Mouse (Mus musculus) kidney, postnatal 25 days (tissue): Measurements from ENCODE around the gene Cd86.

Experiments
- DNase-seq, 2 experiments: peaks; one replicate each; pipeline ENCODE4 v3.0.0; 2021; ENCODE audit warnings: mixed read lengths in 2 of 2

The Cd86 gene

DNA sequence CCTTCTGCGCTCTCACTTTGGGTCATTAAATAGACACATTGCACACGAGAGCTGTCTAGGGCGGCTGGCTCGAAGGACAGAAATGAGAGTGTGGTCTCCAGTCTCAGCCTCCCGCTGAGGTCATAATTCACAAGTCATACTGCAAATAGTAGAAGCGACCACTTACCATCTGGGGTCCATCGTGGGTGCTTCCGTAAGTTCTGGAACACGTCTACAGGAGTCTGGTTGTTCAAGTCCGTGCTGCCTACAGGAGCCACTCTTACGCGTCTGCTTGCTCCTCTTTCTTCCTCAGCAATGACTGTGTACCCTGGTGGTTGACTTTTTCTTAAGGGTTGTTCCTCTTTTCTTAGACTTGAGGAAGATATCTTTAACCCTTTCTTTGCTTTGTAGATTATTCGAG lies at the start of gene Cd86:
TSS of gene Cd86 (minus strand) at position 300 of the 400 bp plus-strand sequence.
- DNase-seq = no peak

DNA sequence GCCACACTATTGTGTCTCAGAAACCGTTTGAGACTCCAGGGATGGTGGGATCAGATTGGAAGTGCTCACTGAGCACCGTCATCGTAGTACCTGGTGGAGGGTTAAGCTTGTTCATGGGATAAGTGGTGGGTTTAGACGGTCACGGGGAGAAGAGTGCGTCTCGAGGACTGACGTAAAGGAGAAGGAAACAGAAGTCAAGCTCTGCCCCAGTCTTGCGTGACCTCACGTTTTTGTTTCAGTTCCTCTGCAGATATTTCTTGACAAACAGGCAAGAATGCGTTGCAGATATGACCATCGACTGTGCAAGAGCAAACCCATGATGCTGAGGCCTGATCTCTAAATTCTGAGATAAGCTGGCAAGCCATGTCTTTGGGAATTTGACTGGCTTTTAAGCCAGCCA lies 45.9 kb upstream of the Cd86 start:
- DNase-seq = no peak

DNA sequence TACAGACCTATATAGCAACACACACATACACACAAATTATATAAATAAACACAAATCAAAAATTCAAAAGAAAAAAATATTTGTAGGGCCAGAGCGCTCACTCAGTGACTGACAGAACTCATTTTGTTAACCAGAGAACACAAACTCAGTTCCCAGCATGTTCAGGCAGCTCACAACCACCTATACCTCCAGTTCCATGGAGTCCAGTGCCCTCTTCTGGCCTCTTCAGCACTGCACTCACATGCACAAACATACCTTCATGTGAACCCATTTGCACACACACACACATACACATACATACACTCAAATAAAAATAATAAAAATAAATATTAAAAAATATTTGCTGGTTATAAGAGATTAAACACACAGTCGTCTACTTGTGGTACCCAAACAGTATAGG lies 44.9 kb upstream of the Cd86 start:
- no peak for DNase-seq

DNA sequence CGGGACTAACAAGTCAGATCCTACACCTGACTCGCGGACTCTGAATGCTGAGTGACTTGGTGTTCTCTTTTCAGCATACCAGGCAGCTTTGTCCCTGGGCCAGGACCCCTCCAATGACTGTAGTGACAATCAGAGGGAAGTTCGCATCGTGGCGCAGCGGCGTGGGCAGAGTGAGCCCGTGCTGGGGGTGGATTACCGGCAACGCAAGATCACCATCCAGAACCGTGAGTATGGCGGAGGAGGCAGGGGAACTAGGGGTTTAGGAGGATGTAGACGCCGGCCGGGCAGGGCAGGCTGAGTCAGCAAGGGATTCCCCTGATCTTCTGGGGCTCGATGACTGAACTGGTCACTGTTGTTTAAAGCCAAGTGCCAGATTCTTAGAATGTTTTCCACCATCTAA lies 43.5 kb upstream of the Cd86 start:
- DNase-seq = no peak

- DNase-seq = no peak
These were observed 42.9 kb upstream of the Cd86 start for GRCm38 (mm10) chr16:36708751-36709150.

GRCm38 (mm10) chr16:36707702-36708423 lies 42.0 kb upstream of the Cd86 start:
- DNase-seq = peak; percentile 50 to 80

GRCm38 (mm10) chr16:36700484-36700883 lies 34.6 kb upstream of the Cd86 start:
- DNase-seq = no peak

GRCm38 (mm10) chr16:36697331-36697730 lies 31.4 kb upstream of the Cd86 start:
- DNase-seq = no peak

GRCm38 (mm10) chr16:36694798-36695290 lies 29.0 kb upstream of the Cd86 start:
- no peak for DNase-seq

GRCm38 (mm10) chr16:36693818-36694413 lies 28.0 kb upstream of the Cd86 start, which contains the start of gene Ildr1:
Gene Ildr1 (plus strand): TSS chr16:36693978.
- DNase-seq = peak; percentile 63 to 87

DNA sequence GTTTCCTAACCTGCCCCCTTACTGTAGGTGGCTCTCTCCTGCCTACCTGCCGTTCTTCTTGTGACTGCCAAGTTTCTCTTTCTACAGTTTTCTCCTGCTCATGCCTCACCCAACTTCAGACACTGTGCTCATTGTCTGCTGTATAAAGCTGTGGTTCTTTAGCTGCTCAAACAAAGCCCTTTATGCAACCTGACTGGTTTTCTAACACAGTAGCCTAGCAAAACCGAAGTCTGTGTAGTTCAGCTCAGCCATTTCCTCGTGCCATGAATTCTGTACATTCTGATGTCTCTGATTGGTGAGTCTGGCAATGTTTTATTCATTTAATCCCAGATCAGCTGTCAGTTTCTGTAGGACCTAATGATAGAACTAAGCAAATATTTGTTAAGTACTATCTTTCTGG lies 25.6 kb upstream of the Cd86 start:
- no peak for DNase-seq

- DNase-seq = no peak
These were observed 22.2 kb upstream of the Cd86 start for GRCm38 (mm10) chr16:36688076-36688475.

- DNase-seq = no peak
These were observed 18.5 kb upstream of the Cd86 start for GRCm38 (mm10) chr16:36684325-36684918.

DNA sequence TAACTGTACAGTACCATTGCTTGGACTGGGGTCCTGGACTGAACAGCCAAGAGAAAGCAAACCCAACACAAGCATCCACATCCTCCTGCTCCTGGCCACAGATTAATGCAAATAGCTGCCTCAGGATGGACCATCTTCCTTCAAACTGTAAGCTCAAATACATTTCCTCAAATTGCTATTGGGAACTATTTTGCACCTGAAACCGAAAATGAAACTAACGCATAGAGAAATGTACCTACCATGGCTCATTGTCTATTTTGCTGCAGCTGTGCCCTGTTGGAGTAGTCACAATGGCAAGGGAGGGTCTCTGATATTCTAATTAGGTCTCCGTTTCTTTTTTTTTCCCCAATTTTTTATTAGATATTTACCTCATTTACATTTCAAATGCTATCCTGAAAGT lies 15.9 kb upstream of the Cd86 start:
- DNase-seq = no peak

- DNase-seq = no peak
These were observed 10.0 kb upstream of the Cd86 start for GRCm38 (mm10) chr16:36675902-36676301.

- DNase-seq = no peak
These were observed 9.4 kb upstream of the Cd86 start for GRCm38 (mm10) chr16:36675304-36675703.

DNA sequence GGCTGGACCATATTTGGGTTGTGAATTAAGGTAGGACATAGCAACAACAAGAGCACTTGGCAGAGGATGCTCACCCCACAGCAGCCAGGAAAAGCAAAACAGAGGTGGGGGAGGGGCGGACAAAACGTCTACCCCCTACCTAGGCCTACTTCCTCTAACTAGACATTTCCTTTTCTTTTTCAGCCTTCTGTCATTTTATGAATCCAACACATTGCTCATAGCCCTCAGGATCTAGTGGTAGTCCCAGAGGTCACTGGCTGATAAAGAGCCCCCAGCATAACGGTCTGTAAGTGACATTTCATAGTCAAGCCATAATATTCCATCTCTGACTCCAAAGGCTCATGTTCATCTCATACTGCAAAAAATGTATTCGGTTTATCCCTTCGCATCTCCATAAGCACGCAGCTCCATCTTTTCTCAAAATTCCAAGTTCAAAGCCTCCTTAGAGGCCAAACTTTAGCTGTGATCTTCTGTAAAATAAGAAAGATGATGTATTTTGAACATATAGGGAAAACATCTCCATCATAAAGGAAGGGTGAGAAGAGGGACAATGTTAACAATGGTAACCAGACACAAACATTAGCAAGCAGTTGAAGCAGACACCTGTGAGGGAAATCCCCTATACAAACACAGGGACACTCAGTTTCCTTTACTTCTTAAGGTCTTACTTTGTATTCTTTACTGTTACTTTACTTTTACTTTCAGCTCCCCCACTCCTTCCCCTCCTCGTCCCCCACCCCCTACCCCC lies 8.8 kb upstream of the Cd86 start:
- DNase-seq = no peak

DNA sequence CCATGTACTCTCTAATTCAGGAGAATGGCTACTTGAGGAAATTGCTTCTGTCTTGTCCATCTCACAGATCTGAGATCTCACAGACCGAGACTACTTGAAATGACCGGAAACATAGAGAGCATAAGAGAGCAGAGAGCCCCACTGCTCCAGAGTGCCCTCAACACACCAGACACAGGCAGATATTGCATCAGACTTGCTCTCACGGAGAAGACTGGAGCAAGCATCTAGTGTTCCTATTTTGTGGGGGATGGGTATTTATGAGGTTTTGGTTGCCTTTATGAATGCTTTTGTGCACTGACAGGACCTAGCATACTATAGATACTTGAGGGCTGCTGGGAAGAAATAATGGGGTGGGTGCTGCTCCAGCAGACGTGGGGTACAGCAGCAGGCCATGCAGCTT lies 7.3 kb upstream of the Cd86 start:
- no peak for DNase-seq

GRCm38 (mm10) chr16:36670590-36670989 lies 4.7 kb upstream of the Cd86 start:
- DNase-seq = no peak

- DNase-seq = no peak
These were observed 652 bp upstream of the Cd86 start for GRCm38 (mm10) chr16:36666448-36667017.

GRCm38 (mm10) chr16:36663484-36663883 lies 2.4 kb downstream of the Cd86 start:
- no peak for DNase-seq

DNA sequence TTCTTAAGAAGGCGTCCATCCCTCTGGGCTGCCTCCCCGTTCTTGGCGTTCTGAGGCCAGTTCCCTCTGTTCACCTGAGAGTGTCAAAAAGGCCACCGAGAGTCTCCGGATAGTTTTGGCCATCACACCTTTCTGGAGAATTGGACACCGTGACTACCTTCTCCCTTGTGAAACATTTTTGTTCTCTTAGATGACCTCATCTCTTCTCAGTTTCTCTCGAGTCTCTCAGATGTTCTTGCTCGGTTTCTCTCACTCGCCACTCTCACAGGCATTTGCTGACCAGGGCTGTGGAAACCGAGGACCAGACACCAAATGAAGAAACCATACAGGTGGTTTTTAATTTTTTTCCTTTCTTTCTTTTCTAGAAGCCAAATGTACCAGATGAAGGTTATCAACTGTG lies 4.6 kb downstream of the Cd86 start:
- DNase-seq = no peak

DNA sequence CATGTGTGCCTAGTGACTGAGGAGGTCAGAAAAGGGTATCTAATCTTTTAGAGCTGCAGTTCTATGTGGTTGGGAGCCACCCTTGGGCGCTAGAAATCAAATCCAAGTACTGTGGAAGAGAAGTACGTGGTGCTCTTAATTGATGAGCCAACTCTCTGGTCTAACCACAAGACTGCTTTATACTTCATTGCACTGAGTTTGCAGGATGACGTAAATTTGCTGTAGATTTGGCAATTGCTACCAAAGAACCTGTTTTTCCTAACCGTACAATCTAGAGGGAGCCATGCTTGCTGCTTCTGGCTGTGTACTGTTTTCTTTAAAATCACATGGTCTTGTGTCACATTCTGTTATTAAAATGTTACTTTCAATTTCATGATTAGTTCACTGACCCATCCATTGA lies 10.0 kb downstream of the Cd86 start:
- no peak for DNase-seq
